Mouse (Mus musculus): ENCODE results near the gene Nfia.
A peak's percentile ranks its signal among the peaks of the same experiment; 100 is the strongest.

Gene Nfia

GRCm38 (mm10) chr4:97839406-97840101 is 67.0 kb downstream of the Nfia start:
- no peak for DNase-seq (ENCODE audit: low spot score in 2 of 2)

GRCm38 (mm10) chr4:97840227-97841062 is 67.9 kb downstream of the Nfia start:
- no peak for DNase-seq (ENCODE audit: low spot score in 2 of 2)

GRCm38 (mm10) chr4:97841063-97841595 is 68.6 kb downstream of the Nfia start:
- DNase-seq (ENCODE audit: low spot score in 2 of 2): no peak

- no peak for DNase-seq (ENCODE audit: low spot score in 2 of 2)
Measured at GRCm38 (mm10) chr4:97841745-97842144, 69.2 kb downstream of the Nfia start.

- no peak for DNase-seq (ENCODE audit: low spot score in 2 of 2)
Measured at GRCm38 (mm10) chr4:97843981-97844690, 71.6 kb downstream of the Nfia start.

- no peak for DNase-seq (ENCODE audit: low spot score in 2 of 2)
Measured at GRCm38 (mm10) chr4:97844899-97845298, 72.4 kb downstream of the Nfia start.

GRCm38 (mm10) chr4:97847653-97848052 is 75.1 kb downstream of the Nfia start:
- DNase-seq (ENCODE audit: low spot score in 2 of 2): no peak

- no peak for DNase-seq (ENCODE audit: low spot score in 2 of 2)
Measured at GRCm38 (mm10) chr4:97850991-97851390, 78.5 kb downstream of the Nfia start.

- DNase-seq (ENCODE audit: low spot score in 2 of 2): no peak
Measured at GRCm38 (mm10) chr4:97851698-97852097, 79.2 kb downstream of the Nfia start.

GRCm38 (mm10) chr4:97852626-97853025 is 80.1 kb downstream of the Nfia start:
- DNase-seq (ENCODE audit: low spot score in 2 of 2): no peak

- DNase-seq (ENCODE audit: low spot score in 2 of 2): no peak
Measured at GRCm38 (mm10) chr4:97854779-97855178, 82.2 kb downstream of the Nfia start.

- no peak for DNase-seq (ENCODE audit: low spot score in 2 of 2)
Measured at GRCm38 (mm10) chr4:97855712-97856420, 83.3 kb downstream of the Nfia start.

GRCm38 (mm10) chr4:97857549-97857948 is 85.0 kb downstream of the Nfia start:
- no peak for DNase-seq (ENCODE audit: low spot score in 2 of 2)

GRCm38 (mm10) chr4:97859431-97859830 is 86.9 kb downstream of the Nfia start:
- no peak for DNase-seq (ENCODE audit: low spot score in 2 of 2)

GRCm38 (mm10) chr4:97860376-97860775 is 87.8 kb downstream of the Nfia start:
- no peak for DNase-seq (ENCODE audit: low spot score in 2 of 2)

- DNase-seq (ENCODE audit: low spot score in 2 of 2): peak in 1 of 2 experiments; percentile 1
Measured at GRCm38 (mm10) chr4:97860791-97861344, 88.3 kb downstream of the Nfia start.

GRCm38 (mm10) chr4:97862379-97862778 is 89.8 kb downstream of the Nfia start:
- no peak for DNase-seq (ENCODE audit: low spot score in 2 of 2)

- no peak for DNase-seq (ENCODE audit: low spot score in 2 of 2)
Measured at GRCm38 (mm10) chr4:97864276-97864675, 91.7 kb downstream of the Nfia start.

- DNase-seq (ENCODE audit: low spot score in 2 of 2): no peak
Measured at GRCm38 (mm10) chr4:97865410-97865953, 92.9 kb downstream of the Nfia start.

- DNase-seq (ENCODE audit: low spot score in 2 of 2): no peak
Measured at GRCm38 (mm10) chr4:97866463-97866862, 93.9 kb downstream of the Nfia start.

All from natural killer cell, adult 2 months (primary cell).